Mouse (Mus musculus): Measurements from ENCODE around the gene Stab1. TPM values are rescaled to one million over a fixed set of nuclear protein-coding genes. Genes with fewer than 3 reads are reported as not detected.

Stab1 gene
- total and polyA plus RNA-seq, 2 experiments from 2014 or later, result 25.4 to 75.3 TPM

- no peaks in the 10 kb centered on the region for H3K4me1 ChIP-seq (ENCODE audit: control insufficient read depth, insufficient read depth)
- no peak overlapping the region for H3K9ac ChIP-seq (replicated peaks; ENCODE audit: low read depth, low read length)
- ATAC-seq (ENCODE audit: insufficient read depth, low read depth), result no peak
- H3K9me3 ChIP-seq (replicated peaks; ENCODE audit: control insufficient read depth, low read length), result no peaks in the 10 kb centered on the region
- no peak overlapping the region for H3K27ac ChIP-seq (ENCODE audit: low read depth)
- no peak for TF ChIP-seq CTCF (IDR thresholded peaks at IDR 0.05; ENCODE audit: low read depth)
- no peak for TF ChIP-seq EP300 (IDR thresholded peaks at IDR 0.05; ENCODE audit: low read depth)
- H3K4me2 ChIP-seq (ENCODE audit: low read depth, low read length), result no peak overlapping the region
- 70% methylated on average over 5 of the region's 5 CpGs for WGBS
- H3K36me3 ChIP-seq (replicated peaks; ENCODE audit: control insufficient read depth, insufficient read depth, low read length), result peaks cover 82% of the 10 kb centered on the region
- no peak for DNase-seq (ENCODE audit: low spot score)
- H3K4me3 ChIP-seq (ENCODE audit: low read depth, low read length), result no peak overlapping the region
- H3K27me3 ChIP-seq (ENCODE audit: control insufficient read depth, insufficient read depth, low read length), result no peaks in the 10 kb centered on the region
Measured at GRCm38 (mm10) chr14:31112187-31112586, 56.3 kb downstream of the Stab1 start.

- H3K4me2 ChIP-seq (ENCODE audit: low read depth, low read length), result no peak overlapping the region
- DNase-seq (ENCODE audit: low spot score) (no peak), ATAC-seq (ENCODE audit: insufficient read depth, low read depth) (no peak)
- H3K36me3 ChIP-seq (replicated peaks; ENCODE audit: control insufficient read depth, insufficient read depth, low read length), result peaks cover 84% of the 10 kb centered on the region
- TF ChIP-seq CTCF (IDR thresholded peaks at IDR 0.05; ENCODE audit: low read depth), result no peak
- no peak for TF ChIP-seq EP300 (IDR thresholded peaks at IDR 0.05; ENCODE audit: low read depth)
- no peaks in the 10 kb centered on the region for H3K27me3 ChIP-seq (ENCODE audit: control insufficient read depth, insufficient read depth, low read length)
- H3K4me1 ChIP-seq (ENCODE audit: control insufficient read depth, insufficient read depth), result no peaks in the 10 kb centered on the region
- no peak overlapping the region for H3K4me3 ChIP-seq (ENCODE audit: low read depth, low read length)
- no peaks in the 10 kb centered on the region for H3K9me3 ChIP-seq (replicated peaks; ENCODE audit: control insufficient read depth, low read length)
- 61% methylated on average over 3 of the region's 3 CpGs for WGBS
- no peak overlapping the region for H3K9ac ChIP-seq (replicated peaks; ENCODE audit: low read depth, low read length)
- H3K27ac ChIP-seq (ENCODE audit: low read depth), result no peak overlapping the region
Measured at GRCm38 (mm10) chr14:31110613-31111012, 57.8 kb downstream of the Stab1 start.

- H3K36me3 ChIP-seq (replicated peaks; ENCODE audit: control insufficient read depth, insufficient read depth, low read length), result peaks cover 64% of the 10 kb centered on the region
- no peaks in the 10 kb centered on the region for H3K9me3 ChIP-seq (replicated peaks; ENCODE audit: control insufficient read depth, low read length)
- no peak overlapping the region for H3K4me3 ChIP-seq (ENCODE audit: low read depth, low read length)
- H3K4me2 ChIP-seq (ENCODE audit: low read depth, low read length), result no peak overlapping the region
- H3K4me1 ChIP-seq (ENCODE audit: control insufficient read depth, insufficient read depth), result no peaks in the 10 kb centered on the region; the same call in 1 of the 2 replicates
- H3K27ac ChIP-seq (ENCODE audit: low read depth), result no peak overlapping the region
- no peak for DNase-seq (ENCODE audit: low spot score)
- no peak for TF ChIP-seq CTCF (IDR thresholded peaks at IDR 0.05; ENCODE audit: low read depth)
- no peak for TF ChIP-seq EP300 (IDR thresholded peaks at IDR 0.05; ENCODE audit: low read depth)
- no peak for ATAC-seq (ENCODE audit: insufficient read depth, low read depth)
- H3K9ac ChIP-seq (replicated peaks; ENCODE audit: low read depth, low read length), result no peak overlapping the region
- no peaks in the 10 kb centered on the region for H3K27me3 ChIP-seq (ENCODE audit: control insufficient read depth, insufficient read depth, low read length)
- WGBS, result 89% methylated on average over 2 of the region's 2 CpGs
Measured at GRCm38 (mm10) chr14:31105156-31105555, 63.3 kb downstream of the Stab1 start.

GRCm38 (mm10) chr14:31089918-31090317 lies 78.5 kb downstream of the Stab1 start:
- Histone ChIP-seq H3K9ac (replicated peaks; ENCODE audit: low read depth, low read length) (no peak overlapping the region), H3K27ac (ENCODE audit: low read depth) (no peak overlapping the region), H3K4me1 (ENCODE audit: control insufficient read depth, insufficient read depth) (0 out of 2 replicates have a peak, but pooled peaks cover 7% of the 10 kb centered on the region), H3K4me3 (ENCODE audit: low read depth, low read length) (no peak overlapping the region), H3K9me3 (replicated peaks; ENCODE audit: control insufficient read depth, low read length) (no peaks in the 10 kb centered on the region), H3K4me2 (ENCODE audit: low read depth, low read length) (no peak overlapping the region), H3K27me3 (ENCODE audit: control insufficient read depth, insufficient read depth, low read length) (no peaks in the 10 kb centered on the region), H3K36me3 (replicated peaks; ENCODE audit: control insufficient read depth, insufficient read depth, low read length) (peaks cover 70% of the 10 kb centered on the region)
- no peak for TF ChIP-seq EP300 (IDR thresholded peaks at IDR 0.05; ENCODE audit: low read depth)
- TF ChIP-seq CTCF (IDR thresholded peaks at IDR 0.05; ENCODE audit: low read depth), result no peak
- DNase-seq (ENCODE audit: low spot score), result no peak
- no peak for ATAC-seq (ENCODE audit: insufficient read depth, low read depth)
- WGBS, result 66% methylated on average over 1 of the region's 1 CpGs

Other genes starting within 250 kb of the Stab1 start
- 0.66 and 2.4 TPM in 2 replicates for gene Itih3, start 244.9 kb downstream of the Stab1 start, total RNA-seq (2014; rRNA removed; ENCODE audit: low replicate concordance)
- 0.49 and 0.72 TPM in 2 replicates for gene Itih3, start 244.9 kb downstream of the Stab1 start, polyA plus RNA-seq (2015; fragmentation: Nextera tagmentation; extraction: Ambion mirVana)
- gene Itih1, start 225.4 kb downstream of the Stab1 start, total RNA-seq (2014; rRNA removed; ENCODE audit: low replicate concordance), result not detected in 2 replicates
- gene Itih1, start 225.4 kb downstream of the Stab1 start, polyA plus RNA-seq (2015; fragmentation: Nextera tagmentation; extraction: Ambion mirVana), result not detected in 2 replicates
- 4.5 and 11.9 TPM in 2 replicates for gene Nek4, start 217.3 kb downstream of the Stab1 start, total RNA-seq (2014; rRNA removed; ENCODE audit: low replicate concordance)
- gene Nek4, start 217.3 kb downstream of the Stab1 start, polyA plus RNA-seq (2015; fragmentation: Nextera tagmentation; extraction: Ambion mirVana), result 3.1 and 3.3 TPM in 2 replicates
- 28.7 and 39.0 TPM in 2 replicates for gene Glt8d1, start 167.2 kb downstream of the Stab1 start, total RNA-seq (2014; rRNA removed; ENCODE audit: low replicate concordance)
- 30.6 and 30.9 TPM in 2 replicates for gene Glt8d1, start 167.2 kb downstream of the Stab1 start, polyA plus RNA-seq (2015; fragmentation: Nextera tagmentation; extraction: Ambion mirVana)
- gene Spcs1, start 167.0 kb downstream of the Stab1 start, total RNA-seq (2014; rRNA removed; ENCODE audit: low replicate concordance), result 309 and 340 TPM in 2 replicates
- gene Spcs1, start 167.0 kb downstream of the Stab1 start, polyA plus RNA-seq (2015; fragmentation: Nextera tagmentation; extraction: Ambion mirVana), result 429 and 459 TPM in 2 replicates
- 31.9 and 65.0 TPM in 2 replicates for gene Pbrm1, start 149.5 kb downstream of the Stab1 start, total RNA-seq (2014; rRNA removed; ENCODE audit: low replicate concordance)
- gene Pbrm1, start 149.5 kb downstream of the Stab1 start, polyA plus RNA-seq (2015; fragmentation: Nextera tagmentation; extraction: Ambion mirVana), result 63.2 and 66.5 TPM in 2 replicates
- gene Gnl3, start 149.5 kb downstream of the Stab1 start, total RNA-seq (2014; rRNA removed; ENCODE audit: low replicate concordance), result 30.5 and 45.8 TPM in 2 replicates
- gene Gnl3, start 149.5 kb downstream of the Stab1 start, polyA plus RNA-seq (2015; fragmentation: Nextera tagmentation; extraction: Ambion mirVana), result 30.7 and 37.3 TPM in 2 replicates
- 12.7 and 28.8 TPM in 2 replicates for gene Smim4, start 39.7 kb downstream of the Stab1 start, total RNA-seq (2014; rRNA removed; ENCODE audit: low replicate concordance)
- 194 and 207 TPM in 2 replicates for gene Smim4, start 39.7 kb downstream of the Stab1 start, polyA plus RNA-seq (2015; fragmentation: Nextera tagmentation; extraction: Ambion mirVana)
- 212 and 269 TPM in 2 replicates for gene Nt5dc2, start 37.6 kb downstream of the Stab1 start, total RNA-seq (2014; rRNA removed; ENCODE audit: low replicate concordance)
- 146 and 158 TPM in 2 replicates for gene Nt5dc2, start 37.6 kb downstream of the Stab1 start, polyA plus RNA-seq (2015; fragmentation: Nextera tagmentation; extraction: Ambion mirVana)
- 2,939 and 3,145 TPM in 2 replicates for gene Tnnc1, start 39.7 kb upstream of the Stab1 start, total RNA-seq (2014; rRNA removed; ENCODE audit: low replicate concordance)
- gene Tnnc1, start 39.7 kb upstream of the Stab1 start, polyA plus RNA-seq (2015; fragmentation: Nextera tagmentation; extraction: Ambion mirVana), result 7,680 and 7,748 TPM in 2 replicates
- gene Nisch, start 48.3 kb upstream of the Stab1 start, total RNA-seq (2014; rRNA removed; ENCODE audit: low replicate concordance), result 292 and 338 TPM in 2 replicates
- gene Nisch, start 48.3 kb upstream of the Stab1 start, polyA plus RNA-seq (2015; fragmentation: Nextera tagmentation; extraction: Ambion mirVana), result 162 and 171 TPM in 2 replicates
- 4.4 and 12.7 TPM in 2 replicates for gene Sema3g, start 49.2 kb upstream of the Stab1 start, total RNA-seq (2014; rRNA removed; ENCODE audit: low replicate concordance)
- gene Sema3g, start 49.2 kb upstream of the Stab1 start, polyA plus RNA-seq (2015; fragmentation: Nextera tagmentation; extraction: Ambion mirVana), result 0.75 and 0.90 TPM in 2 replicates
- gene Phf7, start 82.7 kb upstream of the Stab1 start, total RNA-seq (2014; rRNA removed; ENCODE audit: low replicate concordance), result 2.1 and 7.4 TPM in 2 replicates
- 11.7 and 12.5 TPM in 2 replicates for gene Phf7, start 82.7 kb upstream of the Stab1 start, polyA plus RNA-seq (2015; fragmentation: Nextera tagmentation; extraction: Ambion mirVana)
- gene Bap1, start 82.8 kb upstream of the Stab1 start, total RNA-seq (2014; rRNA removed; ENCODE audit: low replicate concordance), result 51.1 and 64.0 TPM in 2 replicates
- gene Bap1, start 82.8 kb upstream of the Stab1 start, polyA plus RNA-seq (2015; fragmentation: Nextera tagmentation; extraction: Ambion mirVana), result 34.2 and 38.6 TPM in 2 replicates
- 0.08 TPM in 1 of 2 replicates, not detected in the other for gene Dnah1, start 155.3 kb upstream of the Stab1 start, total RNA-seq (2014; rRNA removed; ENCODE audit: low replicate concordance)
- gene Dnah1, start 155.3 kb upstream of the Stab1 start, polyA plus RNA-seq (2015; fragmentation: Nextera tagmentation; extraction: Ambion mirVana), result 0.10 and 0.15 TPM in 2 replicates
- gene Capn7, start 168.0 kb upstream of the Stab1 start, total RNA-seq (2014; rRNA removed; ENCODE audit: low replicate concordance), result 34.0 and 51.2 TPM in 2 replicates
- gene Capn7, start 168.0 kb upstream of the Stab1 start, polyA plus RNA-seq (2015; fragmentation: Nextera tagmentation; extraction: Ambion mirVana), result 32.3 and 33.8 TPM in 2 replicates

Data from heart, postnatal 0 days (tissue).